Mouse (Mus musculus): Measurements from ENCODE around the gene Tbc1d9b.
A peak's percentile ranks its signal among the peaks of the same experiment; 100 is the strongest.

Tbc1d9b gene

GRCm38 (mm10) chr11:50210505-50211151 is 79.4 kb downstream of the Tbc1d9b start, which contains the start of the genes Sqstm1 and Mgat4b:
Gene Sqstm1, minus strand, starts transcription at chr11:50210827.
Gene Mgat4b, plus strand, starts transcription at chr11:50210890.
- no peak for DNase-seq (ENCODE audit: low read depth)

GRCm38 (mm10) chr11:50211322-50212059 is 80.3 kb downstream of the Tbc1d9b start:
- no peak for DNase-seq (ENCODE audit: low read depth)

GRCm38 (mm10) chr11:50212060-50212739 is 81.0 kb downstream of the Tbc1d9b start:
- DNase-seq (ENCODE audit: low read depth) = no peak

- peak; percentile 95 for DNase-seq (ENCODE audit: low read depth)
Measured at GRCm38 (mm10) chr11:50212848-50213758, 81.9 kb downstream of the Tbc1d9b start.

GRCm38 (mm10) chr11:50214631-50215030 is 83.4 kb downstream of the Tbc1d9b start:
- DNase-seq (ENCODE audit: low read depth) = no peak

GRCm38 (mm10) chr11:50215633-50216032 is 84.4 kb downstream of the Tbc1d9b start:
- DNase-seq (ENCODE audit: low read depth) = no peak

- no peak for DNase-seq (ENCODE audit: low read depth)
Measured at GRCm38 (mm10) chr11:50216724-50217366, 85.6 kb downstream of the Tbc1d9b start.

GRCm38 (mm10) chr11:50217811-50218210 is 86.6 kb downstream of the Tbc1d9b start:
- DNase-seq (ENCODE audit: low read depth) = no peak

- DNase-seq (ENCODE audit: low read depth) = no peak
Measured at GRCm38 (mm10) chr11:50219833-50220232, 88.6 kb downstream of the Tbc1d9b start.
